Mouse (Mus musculus) T-cell, adult 2 months (primary cell): ENCODE results near the gene Suclg1.

Experiments used
- DNase-seq: peaks from one replicate; pipeline ENCODE4 v3.0.0; 2022; ENCODE audit warnings: low spot score

The Suclg1 gene

DNA sequence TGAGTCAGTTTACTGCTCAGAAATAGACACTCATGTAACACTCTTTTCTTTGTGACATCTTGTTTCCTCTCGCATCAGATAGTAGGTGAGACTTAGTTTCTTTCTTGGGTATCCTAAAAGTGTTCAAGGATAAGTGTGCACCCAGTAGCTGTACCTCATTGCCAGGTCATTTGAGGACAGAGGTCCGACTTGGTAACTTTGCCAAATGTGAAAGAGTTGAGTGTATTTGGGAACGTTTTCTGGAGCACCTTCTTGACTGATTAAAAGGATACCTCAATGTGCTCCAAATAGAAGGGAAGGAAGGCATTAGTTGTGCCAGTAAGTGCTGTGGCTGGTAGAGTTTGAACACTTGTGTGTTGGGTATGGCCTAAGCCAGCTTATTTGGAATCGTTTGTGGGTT, 1.7 kb downstream of the Suclg1 start:
- DNase-seq: no peak

DNA sequence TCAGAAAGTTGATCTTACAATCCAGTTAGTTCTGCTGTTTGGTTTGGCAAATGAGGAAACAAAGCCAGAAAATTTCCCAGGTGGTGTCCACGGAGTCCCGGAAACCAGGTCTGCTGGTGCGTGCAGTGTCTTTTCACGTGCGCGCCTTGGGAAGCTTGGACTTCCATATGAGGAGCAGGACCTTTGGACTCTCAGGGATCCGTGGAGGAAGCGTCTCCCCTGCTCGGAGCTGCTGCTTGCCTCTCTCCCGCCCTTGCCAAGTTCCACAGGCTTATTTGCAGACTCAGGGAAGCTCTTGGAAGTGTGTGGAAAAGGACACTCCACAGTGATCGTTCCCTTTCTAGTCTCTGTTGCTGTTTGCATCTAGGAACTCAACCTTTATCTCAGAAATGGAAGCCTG, 3.2 kb downstream of the Suclg1 start:
- DNase-seq: no peak

DNA sequence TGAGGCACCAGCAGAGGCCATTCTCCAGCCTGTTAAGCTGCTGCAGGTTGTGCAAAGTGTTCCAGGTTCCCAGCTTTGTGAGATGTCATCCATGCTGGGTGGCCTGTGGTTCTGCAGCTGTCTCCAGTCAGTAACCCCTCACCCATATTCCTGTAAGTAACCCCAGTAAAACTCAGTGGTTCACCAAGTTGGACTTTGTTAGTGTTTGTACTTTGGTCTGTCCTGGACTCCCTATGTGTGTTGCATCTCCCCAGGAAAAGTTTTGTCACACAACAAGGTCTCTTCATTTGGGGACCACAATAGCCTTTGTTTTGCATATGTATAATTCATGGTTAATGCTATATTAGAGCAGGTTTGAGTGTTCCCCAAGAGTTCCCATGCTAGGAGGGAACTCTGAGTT, 4.2 kb downstream of the Suclg1 start:
- DNase-seq: no peak

DNA sequence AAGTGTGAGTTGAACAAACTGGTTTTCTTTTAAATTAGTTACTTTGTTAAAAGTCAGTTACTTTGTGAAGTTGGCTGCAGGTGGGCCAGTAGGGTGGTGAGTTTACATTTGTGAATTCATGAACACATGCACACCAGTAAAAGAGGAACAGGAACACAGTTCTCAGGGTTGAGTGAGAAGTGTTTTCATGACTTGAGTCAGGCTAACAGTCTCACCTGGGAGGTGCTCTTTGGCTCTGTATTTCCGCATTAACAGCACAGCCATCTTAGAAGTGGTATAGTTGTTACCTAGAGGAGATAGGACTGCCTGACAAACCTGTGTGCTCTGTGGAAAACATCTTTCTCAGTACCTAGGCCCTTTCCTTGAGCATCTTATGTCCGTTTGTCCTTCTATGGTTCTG, 4.8 kb downstream of the Suclg1 start:
- no peak for DNase-seq

DNA sequence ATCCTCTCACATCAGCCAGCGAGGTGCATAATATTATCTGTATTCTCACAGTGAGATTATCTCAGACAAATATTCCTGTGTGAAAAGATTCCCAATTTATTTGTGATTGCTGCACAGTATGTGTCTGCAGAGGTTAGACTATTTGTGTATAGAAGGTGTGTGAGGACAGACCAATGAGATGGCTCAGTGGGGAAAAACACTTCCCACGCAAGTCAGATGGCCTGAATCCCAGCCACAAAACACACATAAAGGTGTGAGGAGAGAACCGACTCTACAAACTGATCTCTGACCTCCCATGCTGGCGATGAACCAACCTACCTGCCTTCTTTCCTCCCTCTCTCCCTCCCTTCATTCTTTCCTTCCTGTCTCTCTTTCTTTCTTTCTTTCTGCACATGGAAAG, 5.4 kb downstream of the Suclg1 start:
- DNase-seq: no peak

DNA sequence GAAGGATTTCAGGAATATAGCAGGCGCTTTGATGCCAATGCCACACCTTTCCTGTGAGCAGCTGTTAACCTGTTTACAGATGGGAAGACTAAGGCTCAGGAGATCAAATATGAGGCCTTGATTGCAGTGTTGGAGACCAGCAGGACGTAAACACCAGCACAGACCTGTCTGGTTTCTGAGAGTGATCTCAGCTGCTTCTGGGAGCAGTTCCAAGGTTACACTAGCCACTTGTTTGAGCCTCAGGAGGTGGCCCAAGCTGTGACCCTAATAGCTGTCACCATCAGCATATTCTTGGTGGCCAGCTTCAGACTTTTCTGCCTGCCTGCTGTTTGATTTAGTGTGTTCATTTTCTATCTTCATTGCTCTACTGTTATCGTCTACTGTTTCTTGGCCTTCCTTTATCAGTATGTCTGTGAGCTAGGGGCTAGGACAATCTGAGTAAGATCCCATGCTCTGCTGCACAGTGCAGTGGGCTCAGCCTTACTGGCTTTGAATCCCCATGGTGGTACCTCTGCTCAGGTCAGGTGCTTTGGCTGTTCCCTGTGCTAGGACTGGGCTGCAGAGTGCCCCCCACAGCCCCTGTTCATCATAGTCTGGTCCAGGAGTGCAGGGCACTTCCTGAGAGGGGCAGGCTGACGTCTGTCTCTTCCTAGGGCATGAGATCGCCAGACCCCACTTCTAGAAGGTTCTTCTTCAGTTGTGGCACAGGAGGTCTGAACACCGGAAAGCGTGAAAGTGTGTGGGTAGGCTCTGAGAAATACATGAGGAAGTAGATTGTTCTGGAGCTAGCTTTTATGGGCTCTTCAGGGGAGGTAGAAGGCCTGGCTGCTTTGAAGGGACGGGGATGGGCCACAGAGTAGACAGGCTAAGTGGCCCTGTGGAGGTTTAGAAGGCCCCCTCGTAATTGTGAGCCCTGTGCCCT, 6.4 kb downstream of the Suclg1 start:
- DNase-seq: peak; percentile 49

DNA sequence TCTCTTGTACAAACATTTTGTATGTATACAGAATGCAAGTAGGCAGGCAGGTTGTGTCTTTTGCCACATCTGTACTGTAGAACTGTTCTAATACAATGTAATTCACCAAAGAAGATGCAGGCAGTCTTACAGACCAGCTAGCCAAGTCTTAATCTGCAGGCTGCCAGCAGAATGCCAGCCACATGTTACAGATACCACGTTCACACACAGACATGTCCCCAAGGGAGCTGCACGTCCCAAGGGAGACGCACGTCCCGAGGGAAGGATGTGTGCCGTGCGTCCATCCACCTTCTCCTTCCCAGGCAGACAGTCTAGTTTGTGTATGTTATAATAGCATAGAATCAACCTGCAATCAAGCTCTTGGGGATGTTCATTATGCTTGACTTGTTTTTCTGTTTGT, 8.9 kb downstream of the Suclg1 start:
- no peak for DNase-seq

DNA sequence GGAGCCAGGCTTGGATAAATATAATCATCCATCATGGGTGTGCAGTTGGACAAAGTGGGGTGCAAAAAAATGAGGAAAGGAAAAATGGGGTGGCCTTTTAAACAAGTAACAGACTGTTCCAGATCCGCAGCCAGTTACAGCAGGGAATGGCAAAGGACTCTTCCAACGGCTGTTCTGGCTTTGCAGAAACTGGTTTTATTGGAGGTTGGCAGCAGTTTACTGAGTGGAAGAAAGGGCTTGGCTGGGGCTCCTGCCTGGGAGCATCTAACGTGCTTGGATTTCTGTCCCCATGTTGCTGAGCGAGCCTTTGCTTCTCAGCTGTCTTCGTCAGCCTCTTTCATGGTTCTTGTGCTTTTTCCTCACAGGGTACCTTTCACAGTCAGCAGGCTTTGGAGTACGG, 11.9 kb downstream of the Suclg1 start:
- DNase-seq: no peak

DNA sequence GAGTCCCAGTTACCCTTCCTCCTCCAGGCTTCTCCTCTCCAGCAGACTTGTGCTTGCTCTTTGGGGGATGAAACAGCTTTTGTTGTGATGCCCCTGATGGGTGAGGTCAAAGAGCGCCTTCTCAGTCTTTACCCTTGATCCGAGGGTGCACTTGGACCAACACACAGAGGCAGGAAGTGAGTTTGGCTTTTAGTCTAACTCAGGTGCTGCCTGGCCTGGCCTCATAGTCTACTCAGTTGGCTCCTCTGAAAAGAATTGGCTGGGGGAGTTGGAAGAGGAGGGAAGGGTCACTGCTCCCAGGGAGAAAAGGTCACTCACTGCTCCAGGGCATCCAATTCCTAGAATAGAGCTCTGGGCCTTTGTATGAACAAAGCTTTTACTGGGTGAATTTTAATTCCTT, 16.6 kb downstream of the Suclg1 start:
- DNase-seq: no peak

DNA sequence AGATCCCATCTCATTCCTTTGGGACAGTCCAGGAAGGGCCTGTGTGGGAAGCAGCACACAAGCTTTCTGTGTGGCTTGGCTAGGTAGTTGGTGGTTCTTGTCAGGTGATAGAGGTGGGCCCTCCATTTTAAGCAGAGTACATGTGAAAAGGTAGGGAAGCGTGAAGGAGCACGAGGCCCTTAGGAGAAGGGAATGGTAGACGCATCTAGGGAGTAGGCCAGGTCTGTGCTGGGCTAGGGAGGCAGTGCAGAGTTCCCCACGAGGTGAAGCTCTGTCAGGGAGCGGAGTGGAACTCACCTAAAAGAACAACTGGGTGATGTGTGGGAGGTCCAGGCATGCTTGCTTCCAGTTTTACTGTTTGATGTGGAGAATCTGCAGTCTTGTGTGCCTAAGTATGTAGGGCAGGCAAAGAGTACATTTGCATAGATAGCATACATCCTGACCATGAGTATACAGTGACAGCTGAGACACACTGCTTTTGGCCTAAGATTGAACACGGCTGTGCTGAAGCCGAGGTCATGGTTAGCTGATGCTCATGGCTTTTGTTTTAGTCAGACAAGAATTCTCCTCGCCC, 19.6 kb downstream of the Suclg1 start:
- DNase-seq: no peak

DNA sequence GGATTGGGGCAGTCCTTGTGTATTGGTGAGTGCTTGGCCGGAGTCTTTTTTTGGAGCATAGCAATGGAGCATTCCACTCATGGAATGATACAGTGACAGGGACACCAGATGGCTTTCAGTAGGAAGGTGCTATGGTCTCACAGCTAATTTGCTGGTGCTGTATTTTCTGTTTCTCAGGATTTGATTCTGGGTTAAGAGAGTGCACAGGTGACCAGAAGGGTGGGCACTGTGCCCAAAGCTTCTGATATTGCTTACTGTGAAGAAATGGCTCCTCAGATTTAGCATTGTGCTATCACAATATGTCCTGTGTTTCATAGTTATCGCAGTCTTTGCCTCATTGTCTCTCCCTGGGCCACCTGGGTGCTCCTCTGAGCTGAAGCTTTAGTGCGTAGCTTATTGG, 21.2 kb downstream of the Suclg1 start:
- no peak for DNase-seq

DNA sequence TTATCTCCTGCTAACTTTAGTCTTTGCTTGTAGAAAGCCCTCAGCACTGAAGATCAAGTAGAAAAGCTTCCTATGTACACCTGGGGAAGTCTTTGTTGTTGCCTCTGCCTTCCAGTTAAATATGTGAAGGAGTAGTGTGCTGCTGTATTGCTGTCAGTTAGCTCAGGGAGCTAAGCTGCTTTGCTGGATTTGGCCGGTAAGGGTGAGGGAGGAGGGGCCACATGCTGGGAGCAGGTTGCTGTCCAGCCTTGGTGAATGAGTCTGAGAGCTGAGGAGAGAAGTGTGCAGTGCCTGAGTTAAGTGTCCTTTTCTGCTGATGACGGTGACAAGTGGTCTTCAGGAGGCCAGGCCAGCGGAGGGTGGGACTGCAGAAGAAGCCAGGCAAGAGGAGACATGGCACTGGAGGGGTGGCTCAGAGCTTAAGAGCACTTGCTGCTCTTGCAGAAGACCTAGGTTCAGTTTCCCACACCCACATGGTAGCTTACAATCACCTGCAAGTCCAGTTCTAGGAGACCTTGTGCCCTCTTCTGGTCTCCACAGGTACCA, 23.4 kb downstream of the Suclg1 start:
- no peak for DNase-seq

DNA sequence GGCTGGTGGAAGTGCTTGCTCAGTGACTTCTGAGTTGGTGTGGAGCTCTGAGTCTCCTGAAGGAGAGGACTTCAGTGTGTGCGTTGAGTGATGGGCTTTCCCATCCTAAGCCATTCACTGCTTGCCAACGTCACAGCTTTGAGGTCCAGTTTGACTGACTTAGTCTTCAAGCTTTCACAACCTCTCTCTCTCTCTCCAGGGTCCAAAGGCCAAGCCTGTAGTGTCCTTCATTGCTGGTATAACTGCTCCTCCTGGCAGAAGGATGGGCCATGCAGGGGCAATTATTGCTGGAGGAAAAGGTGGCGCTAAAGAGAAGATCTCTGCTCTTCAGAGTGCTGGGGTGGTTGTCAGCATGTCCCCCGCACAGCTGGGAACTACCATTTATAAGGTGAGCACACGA, 26.8 kb downstream of the Suclg1 start:
- no peak for DNase-seq

DNA sequence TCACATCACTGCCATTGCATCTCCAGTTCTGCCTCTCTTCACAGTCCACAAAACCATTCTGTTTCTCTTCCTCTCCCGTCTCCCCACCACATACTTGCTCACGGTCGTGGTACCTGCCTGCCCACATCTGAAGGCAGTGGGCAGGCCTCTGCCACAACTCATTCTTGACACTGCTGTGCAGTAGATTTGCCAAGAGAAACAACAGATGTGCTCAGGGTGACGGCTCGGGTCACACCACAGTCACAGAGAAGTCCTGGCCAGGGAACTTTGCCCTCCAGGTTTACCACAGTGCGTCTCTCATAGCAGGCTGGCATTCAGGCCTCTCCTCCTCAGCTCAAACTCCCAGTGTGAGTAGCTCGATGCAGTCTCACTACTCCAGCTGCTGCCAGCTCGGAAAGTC, 31.5 kb downstream of the Suclg1 start:
- peak; percentile 59 for DNase-seq

DNA sequence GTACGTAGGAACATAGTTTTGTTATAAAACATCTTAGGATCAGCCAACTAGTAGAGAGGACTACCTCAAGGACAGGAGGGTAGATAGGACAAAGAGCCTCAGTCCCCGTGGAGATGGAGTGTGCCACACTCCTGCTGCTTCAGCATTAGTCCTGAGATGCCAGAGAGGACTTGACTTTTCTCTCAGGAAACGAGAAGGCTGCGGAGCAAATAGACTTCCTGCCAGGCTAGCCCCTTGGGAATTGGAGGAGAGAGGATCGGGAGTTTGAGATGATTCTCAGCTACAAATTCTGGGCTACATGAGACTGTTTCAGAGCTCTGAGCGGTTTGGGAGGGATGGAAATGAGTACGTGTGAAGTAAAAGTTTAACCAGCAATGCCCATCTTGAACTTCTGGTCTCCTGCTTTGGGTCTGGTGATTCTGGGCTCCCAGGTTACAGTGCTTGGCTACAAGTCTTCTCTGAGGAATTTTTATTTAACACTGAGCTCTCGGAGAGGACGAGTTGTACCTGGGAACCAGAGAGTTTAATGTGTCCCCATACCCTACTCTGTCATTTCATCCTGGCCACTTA, 32.4 kb downstream of the Suclg1 start:
- no peak for DNase-seq

DNA sequence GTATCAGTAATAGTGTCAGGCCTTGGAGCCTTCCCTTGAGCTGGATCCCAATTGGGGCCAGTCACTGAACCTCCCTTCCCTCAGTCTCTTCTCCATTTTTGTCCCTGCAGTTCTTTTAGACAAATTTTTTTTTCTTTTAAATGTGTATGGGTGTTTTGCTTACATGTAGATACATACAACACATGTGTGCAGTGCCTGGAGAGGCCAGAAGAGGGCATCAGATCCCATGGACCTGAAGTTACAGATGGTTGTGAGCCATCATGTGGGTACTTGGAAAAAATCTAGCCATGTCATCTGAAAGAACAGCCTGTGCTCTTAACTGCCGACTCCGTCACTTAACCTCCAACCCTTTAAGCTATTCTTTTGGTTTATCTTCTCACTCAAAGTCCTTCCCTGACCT, 38.1 kb downstream of the Suclg1 start:
- DNase-seq: no peak

DNA sequence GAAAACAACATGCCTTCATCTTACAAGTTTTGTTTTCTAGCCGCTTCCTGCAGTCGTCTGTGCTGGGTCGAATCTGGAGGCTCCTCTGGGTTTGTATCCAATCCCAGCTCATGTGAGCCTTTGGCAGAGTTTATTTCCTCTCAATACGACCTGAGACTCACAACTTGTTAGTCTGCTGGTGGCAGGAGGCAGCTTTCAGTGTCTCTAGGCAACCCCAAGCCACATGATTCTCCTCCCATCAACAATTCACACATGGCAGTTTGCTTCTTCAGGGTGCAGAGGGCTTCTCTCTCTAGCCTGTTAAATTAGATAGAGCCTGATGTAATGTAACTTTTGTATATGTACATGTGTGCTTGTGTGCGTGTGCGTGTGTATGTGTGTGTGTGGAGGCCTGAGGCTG, 58.7 kb downstream of the Suclg1 start:
- no peak for DNase-seq

DNA sequence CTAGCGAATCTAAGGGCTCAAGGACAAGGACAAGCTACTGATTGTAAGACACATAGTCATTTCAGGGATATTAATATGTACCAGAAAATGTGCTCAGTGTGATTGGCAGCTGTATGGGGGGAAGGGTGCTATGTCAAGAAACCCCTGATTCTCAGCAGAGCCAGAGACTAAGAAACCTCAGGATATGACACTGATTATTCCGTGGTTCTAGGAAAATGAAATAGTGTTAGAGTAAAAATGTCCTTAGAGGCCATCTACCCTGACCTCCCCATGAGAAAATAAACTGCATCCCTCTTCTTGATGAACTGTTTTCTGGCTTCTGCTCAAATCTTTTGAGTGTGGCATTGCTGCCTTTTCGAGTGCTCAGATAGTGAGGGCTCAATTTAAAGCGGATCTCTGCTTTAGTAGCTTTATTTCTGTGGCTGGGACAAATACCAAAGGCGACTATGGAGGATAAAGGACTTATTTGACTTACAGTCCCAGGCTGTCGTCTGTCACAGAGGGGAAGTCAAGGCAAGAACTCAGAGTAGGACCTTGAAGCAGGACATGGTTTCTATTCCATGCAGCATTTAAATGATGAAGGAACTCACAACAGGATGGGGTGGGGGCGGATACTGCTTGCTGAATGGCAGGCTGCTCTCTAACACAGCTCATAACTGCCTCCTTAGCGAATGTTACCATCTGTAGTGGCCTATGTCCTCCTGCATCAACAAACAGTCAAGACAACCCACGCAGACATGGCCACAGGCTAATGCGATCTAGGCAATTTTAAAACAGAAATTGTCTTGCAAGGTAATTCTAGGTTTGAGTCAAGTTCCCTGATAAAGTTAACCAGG, 60.7 kb downstream of the Suclg1 start:
- no peak for DNase-seq

DNA sequence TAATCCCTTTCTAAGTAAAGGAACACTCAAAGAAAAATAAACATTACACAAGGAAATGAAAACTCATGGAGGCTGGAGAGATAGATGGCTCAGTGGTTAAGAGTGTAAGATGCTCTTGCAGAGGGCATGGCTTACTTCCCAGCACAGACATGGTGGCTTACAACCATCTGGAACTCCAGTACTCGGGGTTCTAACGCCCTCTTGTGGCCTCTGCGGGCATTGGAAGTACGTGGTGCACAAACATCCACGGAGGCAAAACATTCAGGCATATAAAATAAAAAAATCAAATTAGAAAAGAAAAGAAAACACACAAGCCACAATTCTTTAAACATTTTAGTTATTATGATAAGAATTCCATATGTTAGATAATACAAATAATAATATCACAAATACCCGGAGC, 63.2 kb downstream of the Suclg1 start:
- DNase-seq: no peak

DNA sequence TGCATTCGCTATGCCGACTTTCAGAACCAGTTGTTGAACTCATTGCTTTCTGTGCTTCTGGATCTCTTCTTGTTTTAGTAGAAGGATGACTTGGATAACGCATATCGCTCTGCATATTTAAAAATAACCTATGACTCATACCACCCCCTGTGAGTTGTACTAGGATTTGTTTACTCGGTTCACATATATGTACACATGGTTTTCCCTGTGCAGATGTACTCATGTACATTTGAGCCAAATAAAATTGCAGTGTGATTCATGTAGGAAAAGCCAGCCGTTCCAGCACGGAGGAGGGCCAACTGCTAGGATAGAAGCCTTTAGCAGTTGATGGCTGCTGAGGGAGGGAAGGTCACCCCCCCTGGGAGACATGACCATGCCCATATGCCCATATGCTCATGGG, 63.6 kb downstream of the Suclg1 start:
- no peak for DNase-seq

DNA sequence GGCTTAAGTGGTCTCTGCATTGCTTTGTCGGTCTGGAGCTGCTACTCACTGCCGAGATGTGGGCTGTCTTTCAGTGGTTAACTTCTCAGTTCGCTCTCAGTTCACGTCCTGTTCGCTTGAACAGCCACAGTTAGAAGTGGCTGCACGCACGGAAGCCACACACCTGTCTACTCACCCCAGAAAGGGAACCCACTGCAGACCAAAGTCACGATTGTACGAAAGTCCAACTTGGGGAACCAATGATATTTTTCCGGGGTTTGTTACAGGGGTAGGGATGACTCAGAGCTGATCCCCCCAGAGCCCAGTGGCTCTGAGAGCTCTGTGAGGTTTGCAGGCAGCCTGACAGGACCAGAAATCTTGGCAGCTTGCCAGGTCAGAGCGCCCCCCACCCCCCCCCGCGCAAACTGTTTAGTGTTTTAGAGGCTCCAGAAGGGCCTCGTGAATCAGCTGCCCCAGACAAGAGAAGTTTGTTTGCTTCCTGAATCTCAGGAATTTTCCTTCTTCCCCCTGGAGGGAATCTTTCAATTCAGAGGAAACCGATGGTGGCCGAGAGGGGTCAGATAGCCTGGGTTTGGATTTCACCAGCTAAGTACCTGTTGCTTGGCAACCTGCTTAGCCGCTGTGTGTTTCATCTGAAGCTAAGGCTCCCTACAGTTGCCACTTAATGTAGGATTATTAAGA, 66.9 kb downstream of the Suclg1 start:
- peak; percentile 10 for DNase-seq

DNA sequence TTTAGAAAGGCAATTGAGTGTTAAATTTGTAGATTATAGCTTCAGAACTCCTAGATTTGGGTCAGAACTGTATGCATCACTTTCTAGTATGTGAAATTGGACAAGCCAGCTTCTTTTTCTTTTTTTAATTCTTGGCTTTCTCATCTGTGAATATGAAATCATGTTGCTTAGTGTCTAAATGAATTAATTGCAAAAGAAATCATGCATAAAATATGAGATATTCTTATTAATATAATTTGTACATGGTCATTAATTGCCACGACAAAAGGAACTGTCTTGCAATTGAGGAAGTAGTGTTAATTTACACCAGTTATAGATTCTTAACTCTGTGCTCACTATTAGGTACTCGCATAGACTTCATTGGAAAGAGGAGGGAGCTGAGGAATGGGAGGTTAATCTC, 74.1 kb downstream of the Suclg1 start:
- no peak for DNase-seq
